18 mouse cellular contexts compared by ENCODE assay signal in the genomic region with DNA sequence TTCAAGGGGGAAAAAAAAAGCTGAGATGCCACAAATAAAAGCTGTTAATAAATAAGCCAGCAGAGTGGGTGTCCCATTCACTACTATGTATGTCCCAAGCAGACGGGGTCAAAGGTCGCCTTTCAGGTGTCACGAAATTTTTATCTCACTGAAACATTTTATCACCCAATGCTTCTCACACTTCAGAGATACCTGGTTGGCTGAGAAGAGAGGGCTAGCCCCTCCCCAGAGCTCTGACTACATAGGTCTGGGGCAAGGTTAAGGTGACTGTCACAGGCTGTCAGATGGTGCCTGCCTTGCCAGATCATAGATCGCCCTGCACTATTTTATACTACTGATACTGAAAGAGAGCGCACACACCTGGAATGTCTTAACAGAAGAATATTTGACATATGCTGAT. TPM values are rescaled to one million over a fixed set of nuclear protein-coding genes. Genes with fewer than 3 reads are reported as not detected.
DNase-seq lines count a peak whose midpoint lies in the region; ATAC-seq lines count a peak whose summit lies in the region.
"Had no signal": no experiment of that assay in that cellular context is flagged by ENCODE, and none has a peak within 500 bp of the region (broad histone marks: within the 10 kb centered on the region; RNA-seq: fewer than 3 reads in every experiment).

No protein-coding gene starts in this region.

- no peak for ATAC-seq in heart, embryonic 11.5 days (replicated peaks; ENCODE audit: insufficient number of reproducible peaks, low FRiP score, low TSS enrichment)
- peak; percentile 51; the same call in 1 of the 2 replicates for ATAC-seq in liver, embryonic 11.5 days (replicated peaks; ENCODE audit: low FRiP score)
- 0 out of 2 replicates have a peak, but pooled peaks have one; percentile 15 for ATAC-seq in liver, embryonic 15.5 days (ENCODE audit: insufficient read depth)
- ATAC-seq: forebrain, embryonic 15.5 days; hindbrain, postnatal 0 days had no signal

- DNase-seq in heart, adult 11 months = peak; percentile 27
- no peak for DNase-seq in liver, embryonic 11.5 days (ENCODE audit: low spot score)
- DNase-seq in liver = no peak
- DNase-seq in midbrain, embryonic 10.5 days (ENCODE audit: low spot score) = no peak
- no peak for DNase-seq in adrenal gland, adult (ENCODE audit: inconsistent age in 2 of 2, low spot score in 1 of 2)
- no peak for DNase-seq in cerebellum, postnatal 36 days
- DNase-seq: adrenal gland, adult 2 months; adrenal gland, postnatal 25 days; cerebellum, adult 18-20 months; cerebellum, adult 9-11 months; gastrocnemius, postnatal 14 days; heart, postnatal 10 days had no signal

- no peak overlapping the region for H3K9ac ChIP-seq in heart, embryonic 11.5 days (ENCODE audit: low read depth, low read length)
- H3K9ac ChIP-seq in liver, embryonic 11.5 days (ENCODE audit: low read depth, low read length) = no peak overlapping the region
- no peak overlapping the region for H3K9ac ChIP-seq in liver, embryonic 15.5 days
- H3K9ac ChIP-seq: forebrain, embryonic 15.5 days; hindbrain, embryonic 13.5 days had no signal

- no peaks in the 10 kb centered on the region for H3K36me3 ChIP-seq in heart, embryonic 11.5 days (ENCODE audit: control insufficient read depth, insufficient read depth, low read length)
- no peaks in the 10 kb centered on the region for H3K36me3 ChIP-seq in liver, embryonic 11.5 days (ENCODE audit: control insufficient read depth, insufficient read depth, low read length)
- H3K36me3 ChIP-seq in liver, embryonic 15.5 days (replicated peaks) = no peaks in the 10 kb centered on the region
- no peaks in the 10 kb centered on the region for H3K36me3 ChIP-seq in midbrain, embryonic 10.5 days
- H3K36me3 ChIP-seq: embryonic facial prominence, embryonic 10.5 days; forebrain, embryonic 15.5 days; hindbrain, embryonic 13.5 days had no signal

- no peak overlapping the region for H3K4me2 ChIP-seq in heart, embryonic 11.5 days
- no peak overlapping the region for H3K4me2 ChIP-seq in liver, embryonic 11.5 days
- H3K4me2 ChIP-seq in liver, embryonic 15.5 days = no peak overlapping the region
- H3K4me2 ChIP-seq: forebrain, embryonic 15.5 days; hindbrain, embryonic 13.5 days had no signal

- H3K27me3 ChIP-seq in heart, embryonic 11.5 days (ENCODE audit: control insufficient read depth, insufficient read depth, low read length) = no peaks in the 10 kb centered on the region
- H3K27me3 ChIP-seq in liver, embryonic 11.5 days (replicated peaks; ENCODE audit: control insufficient read depth, insufficient read depth, low read length) = no peaks in the 10 kb centered on the region
- H3K27me3 ChIP-seq in liver, embryonic 15.5 days = no peaks in the 10 kb centered on the region
- no peaks in the 10 kb centered on the region for H3K27me3 ChIP-seq in midbrain, embryonic 10.5 days (ENCODE audit: low read depth, poor library complexity, severe bottlenecking)
- H3K27me3 ChIP-seq: forebrain, embryonic 15.5 days; hindbrain, embryonic 13.5 days had no signal

- H3K4me1 ChIP-seq in heart, embryonic 11.5 days (ENCODE audit: control insufficient read depth, insufficient read depth, low read length) = no peaks in the 10 kb centered on the region; the same call in 1 of the 2 replicates
- H3K4me1 ChIP-seq in liver, embryonic 11.5 days (replicated peaks; ENCODE audit: control insufficient read depth, insufficient read depth, low read length) = no peaks in the 10 kb centered on the region
- 0 out of 2 replicates have a peak, but pooled peaks cover 6% of the 10 kb centered on the region for H3K4me1 ChIP-seq in liver, embryonic 15.5 days (replicated peaks)
- no peaks in the 10 kb centered on the region for H3K4me1 ChIP-seq in midbrain, embryonic 10.5 days
- H3K4me1 ChIP-seq: forebrain, embryonic 15.5 days; hindbrain, embryonic 13.5 days had no signal

- H3K4me3 ChIP-seq in heart, embryonic 11.5 days (ENCODE audit: low read depth, low read length) = no peak overlapping the region
- no peak overlapping the region for H3K4me3 ChIP-seq in liver, embryonic 11.5 days (ENCODE audit: low read depth, low read length)
- no peak overlapping the region for H3K4me3 ChIP-seq in liver, embryonic 15.5 days (replicated peaks)
- H3K4me3 ChIP-seq in midbrain, embryonic 10.5 days = no peak overlapping the region
- H3K4me3 ChIP-seq: embryonic facial prominence, embryonic 10.5 days; forebrain, embryonic 15.5 days; hindbrain, embryonic 13.5 days had no signal

- WGBS in heart, embryonic 11.5 days (ENCODE audit: insufficient replicate concordance) = 65% methylated on average over 5 of the region's 5 CpGs
- WGBS in liver, embryonic 11.5 days = 73% methylated on average over 5 of the region's 5 CpGs
- WGBS in liver, embryonic 15.5 days (ENCODE audit: insufficient replicate concordance) = 57% methylated on average over 5 of the region's 5 CpGs
- WGBS in midbrain, embryonic 10.5 days = 95% methylated on average over 5 of the region's 5 CpGs

- no peak overlapping the region for H3K27ac ChIP-seq in heart, embryonic 11.5 days (ENCODE audit: low read depth, low read length)
- no peak overlapping the region for H3K27ac ChIP-seq in liver, embryonic 11.5 days (ENCODE audit: low read depth, low read length)
- no peak overlapping the region; the same call in 1 of the 2 replicates for H3K27ac ChIP-seq in liver, embryonic 15.5 days (replicated peaks)
- no peak overlapping the region for H3K27ac ChIP-seq in midbrain, embryonic 10.5 days (replicated peaks)
- H3K27ac ChIP-seq: embryonic facial prominence, embryonic 10.5 days; forebrain, embryonic 15.5 days; hindbrain, embryonic 13.5 days; hindbrain, postnatal 0 days had no signal

- no peaks in the 10 kb centered on the region for H3K9me3 ChIP-seq in heart, embryonic 11.5 days (replicated peaks; ENCODE audit: control insufficient read depth, low read length)
- no peaks in the 10 kb centered on the region for H3K9me3 ChIP-seq in liver, embryonic 11.5 days (ENCODE audit: control insufficient read depth, low read length)
- no peaks in the 10 kb centered on the region for H3K9me3 ChIP-seq in liver, embryonic 15.5 days (replicated peaks)
- H3K9me3 ChIP-seq in midbrain, embryonic 10.5 days (replicated peaks) = no peaks in the 10 kb centered on the region
- H3K9me3 ChIP-seq: embryonic facial prominence, embryonic 10.5 days; forebrain, embryonic 15.5 days; hindbrain, embryonic 13.5 days had no signal

RNA-seq across cellular contexts. Expression of a gene that starts 29.8 kb away (rescaled TPM):
- polyA plus RNA-seq in heart, embryonic 11.5 days (2014; fragmentation: Nextera tagmentation; extraction: Ambion mirVana) = 6.3 and 10.4 TPM in 2 replicates
- 4.6 and 5.5 TPM in 2 replicates for polyA plus RNA-seq in liver, embryonic 11.5 days (2014; fragmentation: Nextera tagmentation; extraction: Ambion mirVana)
- 2.8 and 2.9 TPM in 2 replicates for polyA plus RNA-seq in liver, embryonic 15.5 days (2015; fragmentation: Nextera tagmentation; extraction: Ambion mirVana)
- 2.9 and 3.3 TPM in 2 replicates for polyA plus RNA-seq in midbrain, embryonic 10.5 days (2016; fragmentation: Nextera tagmentation; extraction: Ambion mirVana)

RNA-seq across cellular contexts. Expression of a gene that starts 53.8 kb away (rescaled TPM):
- 1.0 and 1.3 TPM in 2 replicates for polyA plus RNA-seq in heart, embryonic 11.5 days (2014; fragmentation: Nextera tagmentation; extraction: Ambion mirVana)
- polyA plus RNA-seq in liver, embryonic 11.5 days (2014; fragmentation: Nextera tagmentation; extraction: Ambion mirVana) = 0.88 and 1.4 TPM in 2 replicates
- polyA plus RNA-seq in liver, embryonic 15.5 days (2015; fragmentation: Nextera tagmentation; extraction: Ambion mirVana) = 0.18 and 0.20 TPM in 2 replicates
- 0.17 and 0.40 TPM in 2 replicates for polyA plus RNA-seq in midbrain, embryonic 10.5 days (2016; fragmentation: Nextera tagmentation; extraction: Ambion mirVana)
